26 mouse cellular contexts compared by ENCODE assay signal in the genomic region with DNA sequence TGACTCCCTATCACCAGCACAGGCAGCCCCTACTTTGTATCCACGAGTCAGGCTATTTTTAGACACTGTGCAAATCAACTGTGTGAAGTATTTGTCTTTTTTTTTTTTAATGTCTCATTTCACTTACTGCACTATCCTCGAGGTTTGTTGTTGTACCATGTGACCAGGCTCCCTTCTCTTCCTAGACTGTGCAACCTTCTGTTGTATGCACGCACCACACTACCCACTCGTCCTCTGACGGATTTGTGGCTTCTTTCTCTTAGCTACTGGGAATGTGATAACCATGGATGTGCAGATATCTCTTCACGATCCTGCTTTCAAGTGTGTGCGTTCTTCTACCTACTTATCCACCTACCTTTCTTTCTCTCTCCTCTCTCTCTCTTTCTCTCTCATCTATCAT. TPM values are rescaled to one million over a fixed set of nuclear protein-coding genes. Genes with fewer than 3 reads are reported as not detected.
DNase-seq lines count a peak whose midpoint lies in the region; ATAC-seq and TF ChIP-seq lines count a peak whose summit lies in the region.
"Had no signal": no experiment of that assay in that cellular context is flagged by ENCODE, and none has a peak within 500 bp of the region (broad histone marks: within the 10 kb centered on the region; RNA-seq: fewer than 3 reads in every experiment).

No protein-coding gene starts in this region.

- no peak overlapping the region; the same call in 1 of the 2 replicates for H3K4me2 ChIP-seq in heart, embryonic 14.5 days (ENCODE audit: low read length)
- H3K4me2 ChIP-seq in heart, embryonic 11.5 days = no peak overlapping the region
- H3K4me2 ChIP-seq in heart, postnatal 0 days (ENCODE audit: low read depth, low read length) = no peak overlapping the region
- H3K4me2 ChIP-seq: embryonic facial prominence, embryonic 12.5 days; forebrain, embryonic 13.5 days; forebrain, embryonic 15.5 days had no signal

- no peaks in the 10 kb centered on the region for H3K9me3 ChIP-seq in heart, embryonic 14.5 days (ENCODE audit: control insufficient read depth, low read length)
- H3K9me3 ChIP-seq in heart, embryonic 11.5 days (replicated peaks; ENCODE audit: control insufficient read depth, low read length) = no peaks in the 10 kb centered on the region
- H3K9me3 ChIP-seq in heart, postnatal 0 days (replicated peaks; ENCODE audit: control insufficient read depth, low read length) = no peaks in the 10 kb centered on the region
- H3K9me3 ChIP-seq: embryonic facial prominence, embryonic 10.5 days; embryonic facial prominence, embryonic 12.5 days; forebrain, embryonic 13.5 days; forebrain, embryonic 15.5 days; G1E had no signal

- peaks cover 13 to 19% of the 10 kb centered on the region in 2 experiments for H3K4me1 ChIP-seq in heart, embryonic 14.5 days (ENCODE audit: control insufficient read depth in 2 of 2, insufficient read depth in 2 of 2, low read length in 2 of 2)
- H3K4me1 ChIP-seq in heart, embryonic 11.5 days (ENCODE audit: control insufficient read depth, insufficient read depth, low read length) = peaks cover 12% of the 10 kb centered on the region
- peaks cover 5% of the 10 kb centered on the region; the same call in 1 of the 2 replicates for H3K4me1 ChIP-seq in heart, postnatal 0 days (ENCODE audit: control insufficient read depth, insufficient read depth)
- peaks cover 4% of the 10 kb centered on the region for H3K4me1 ChIP-seq in heart, adult 2 months (ENCODE audit: control insufficient read depth, insufficient read depth, low read length)
- H3K4me1 ChIP-seq: embryonic facial prominence, embryonic 12.5 days; forebrain, embryonic 13.5 days; forebrain, embryonic 15.5 days had no signal

- intact Hi-C loops in heart, adult 2 months (cut with DNase I) = loop anchor here (5.0 to 10.0 kb wide), 2 partner anchors 50 to 1117 kb away; a partner anchor contains a TSS

- 37% methylated on average over 7 of the region's 7 CpGs for WGBS in heart, embryonic 14.5 days
- WGBS in heart, embryonic 11.5 days (ENCODE audit: insufficient replicate concordance) = 51% methylated on average over 7 of the region's 7 CpGs
- WGBS in heart, postnatal 0 days = 35% methylated on average over 7 of the region's 7 CpGs
- WGBS in heart, adult 2 months = 62% methylated on average over 7 of the region's 7 CpGs

- H3K79me2 ChIP-seq in heart, adult 2 months (replicated peaks; ENCODE audit: control insufficient read depth, insufficient read depth, low read length) = no peaks in the 10 kb centered on the region

- no peaks in the 10 kb centered on the region for H3K27me3 ChIP-seq in heart, embryonic 14.5 days (ENCODE audit: control insufficient read depth, insufficient read depth, low read length)
- H3K27me3 ChIP-seq in heart, embryonic 11.5 days (ENCODE audit: control insufficient read depth, insufficient read depth, low read length) = no peaks in the 10 kb centered on the region
- H3K27me3 ChIP-seq in heart, postnatal 0 days (ENCODE audit: control insufficient read depth, insufficient read depth, low read length) = no peaks in the 10 kb centered on the region
- H3K27me3 ChIP-seq in heart, adult 2 months (ENCODE audit: control insufficient read depth, insufficient read depth, low read length) = no peaks in the 10 kb centered on the region
- H3K27me3 ChIP-seq: CH12.LX; embryonic facial prominence, embryonic 12.5 days; forebrain, embryonic 13.5 days; forebrain, embryonic 15.5 days had no signal

- H3K36me3 ChIP-seq in heart, embryonic 14.5 days (ENCODE audit: control insufficient read depth, insufficient read depth, low read length) = no peaks in the 10 kb centered on the region
- H3K36me3 ChIP-seq in heart, embryonic 11.5 days (ENCODE audit: control insufficient read depth, insufficient read depth, low read length) = no peaks in the 10 kb centered on the region
- no peaks in the 10 kb centered on the region for H3K36me3 ChIP-seq in heart, postnatal 0 days (replicated peaks; ENCODE audit: control insufficient read depth, insufficient read depth, low read length)
- H3K36me3 ChIP-seq in heart, adult 2 months (ENCODE audit: control insufficient read depth, insufficient read depth, low read length) = no peaks in the 10 kb centered on the region
- H3K36me3 ChIP-seq: embryonic facial prominence, embryonic 10.5 days; embryonic facial prominence, embryonic 12.5 days; forebrain, embryonic 15.5 days; G1E had no signal

- no peak overlapping the region for H3K9ac ChIP-seq in heart, embryonic 14.5 days (ENCODE audit: low read length)
- H3K9ac ChIP-seq in heart, embryonic 11.5 days (ENCODE audit: low read depth, low read length) = no peak overlapping the region
- H3K9ac ChIP-seq in heart, postnatal 0 days (replicated peaks; ENCODE audit: low read depth, low read length) = no peak overlapping the region
- no peak overlapping the region for H3K9ac ChIP-seq in heart, adult 2 months (ENCODE audit: low read depth, low read length)
- H3K9ac ChIP-seq: embryonic facial prominence, embryonic 12.5 days; forebrain, embryonic 13.5 days; forebrain, embryonic 15.5 days had no signal

- TF ChIP-seq CTCF in heart, postnatal 0 days (IDR thresholded peaks at IDR 0.05; ENCODE audit: low read depth) = no peak
- no peak for TF ChIP-seq CTCF in heart, adult 2 months (IDR thresholded peaks at IDR 0.05)

- H3K27ac ChIP-seq in heart, embryonic 14.5 days (replicated peaks in 1 of 2; ENCODE audit: control insufficient read depth in 1 of 2, insufficient read depth in 1 of 2, low read depth in 2 of 2, low read length in 2 of 2) = peak overlapping the region; percentile 40 to 50; a peak in 1 of 4 replicates
- H3K27ac ChIP-seq in heart, embryonic 11.5 days (ENCODE audit: low read depth, low read length) = no peak overlapping the region
- H3K27ac ChIP-seq in heart, postnatal 0 days (ENCODE audit: low read depth) = no peak overlapping the region
- no peak overlapping the region for H3K27ac ChIP-seq in heart, adult 2 months
- H3K27ac ChIP-seq: embryonic facial prominence, embryonic 10.5 days; embryonic facial prominence, embryonic 12.5 days; forebrain, embryonic 13.5 days; forebrain, embryonic 15.5 days had no signal

- peak; percentile 62 for ATAC-seq in frontal cortex, adult (ENCODE audit: low TSS enrichment)
- ATAC-seq in heart, embryonic 14.5 days (ENCODE audit: insufficient number of reproducible peaks, insufficient read depth, low FRiP score, low read depth) = no peak; the same call in 1 of the 2 replicates
- no peak for ATAC-seq in heart, embryonic 11.5 days (replicated peaks; ENCODE audit: insufficient number of reproducible peaks, low FRiP score, low TSS enrichment)
- peak; percentile 31; the same call in 1 of the 2 replicates for ATAC-seq in heart, postnatal 0 days (ENCODE audit: insufficient read depth, low read depth)
- ATAC-seq in monocyte, adult 5-6 weeks (replicated peaks; ENCODE audit: insufficient number of reproducible peaks, low FRiP score, low TSS enrichment, poor library complexity, severe bottlenecking) = no peak
- ATAC-seq: CD4-positive, CD25-positive, alpha-beta regulatory T cell, adult 4 months; forebrain, embryonic 13.5 days; forebrain, embryonic 15.5 days had no signal

- TF ChIP-seq POLR2A in heart, adult 2 months (IDR thresholded peaks at IDR 0.05; ENCODE audit: insufficient read depth, low read depth, low read length) = no peak

- no peak for DNase-seq in frontal cortex, adult 2 months (ENCODE audit: extremely low spot score in 1 of 2, low spot score in 1 of 2)
- DNase-seq in heart, postnatal 0 days (ENCODE audit: low spot score) = no peak
- DNase-seq in heart, adult 2 months = no peak
- DNase-seq: adrenal gland, adult 2 months; adrenal gland, postnatal 10 days; adrenal gland, postnatal 25 days; B cell, adult 2 months; cerebellum, adult 11-12 months; cerebellum, adult 2 months; cerebellum, adult 9-10 months; cerebellum, postnatal 10 days; cerebellum, postnatal 25 days had no signal

- no peak overlapping the region for H3K4me3 ChIP-seq in heart, embryonic 14.5 days (ENCODE audit: control insufficient read depth in 1 of 2, insufficient read depth in 1 of 2, low read depth in 1 of 2, low read length in 2 of 2)
- H3K4me3 ChIP-seq in heart, embryonic 11.5 days (ENCODE audit: low read depth, low read length) = no peak overlapping the region
- no peak overlapping the region for H3K4me3 ChIP-seq in heart, postnatal 0 days (ENCODE audit: low read depth, low read length)
- no peak overlapping the region for H3K4me3 ChIP-seq in heart, adult 2 months
- H3K4me3 ChIP-seq: embryonic facial prominence, embryonic 10.5 days; embryonic facial prominence, embryonic 12.5 days; forebrain, embryonic 13.5 days; forebrain, embryonic 15.5 days had no signal

- TF ChIP-seq EP300 in heart, postnatal 0 days (IDR thresholded peaks at IDR 0.05; ENCODE audit: low read depth) = no peak
- TF ChIP-seq EP300 in heart, adult 2 months (IDR thresholded peaks at IDR 0.05; ENCODE audit: insufficient read depth, low read depth, low read length) = no peak

RNA-seq across cellular contexts. Expression of a gene that starts 12.6 kb away (rescaled TPM):
- polyA plus RNA-seq in frontal cortex, adult 2 months (2012; rRNA removed) = 0.08 and 0.20 TPM in 2 replicates
- 0.31 TPM in 1 of 2 replicates, not detected in the other for polyA plus RNA-seq in heart, embryonic 14.5 days (2014; fragmentation: Nextera tagmentation; extraction: Ambion mirVana)
- polyA plus RNA-seq in heart, embryonic 11.5 days (2014; fragmentation: Nextera tagmentation; extraction: Ambion mirVana) = not detected in 2 replicates
- not detected in 2 replicates for total RNA-seq in heart, postnatal 0 days (2014; rRNA removed; ENCODE audit: low replicate concordance)
- polyA plus RNA-seq in heart, postnatal 0 days (2015; fragmentation: Nextera tagmentation; extraction: Ambion mirVana) = 0.29 and 0.43 TPM in 2 replicates
- 1 to 10 TPM; 2.0 TPM for total RNA-seq in heart, adult 2 months (2021)
- 0.47 and 0.76 TPM in 2 replicates for polyA plus RNA-seq in heart, adult 2 months (2012; rRNA removed)
- not detected in 3 replicates for total RNA-seq in monocyte, adult 5-6 weeks (2017)
- total RNA-seq: adrenal gland, adult 2 months; adrenal gland, postnatal 10 days; adrenal gland, postnatal 25 days; adrenal gland, postnatal 4 days; CH12.LX had no signal
- polyA plus RNA-seq: adrenal gland, adult 2 months; CD4-positive, CD25-positive, alpha-beta regulatory T cell, adult 4 months; cerebellum, adult 2 months; embryonic facial prominence, embryonic 10.5 days; embryonic facial prominence, embryonic 12.5 days; embryonic facial prominence, embryonic 14.5 days; forebrain, embryonic 11.5 days; forebrain, embryonic 13.5 days; forebrain, embryonic 15.5 days; G1E had no signal

RNA-seq across cellular contexts. Expression of a gene that starts 41.5 kb away (rescaled TPM):
- polyA plus RNA-seq in frontal cortex, adult 2 months (2012; rRNA removed) = 19.9 and 20.6 TPM in 2 replicates
- polyA plus RNA-seq in heart, embryonic 14.5 days (2014; fragmentation: Nextera tagmentation; extraction: Ambion mirVana) = 2.1 and 3.7 TPM in 2 replicates
- polyA plus RNA-seq in heart, embryonic 11.5 days (2014; fragmentation: Nextera tagmentation; extraction: Ambion mirVana) = 1.9 and 3.3 TPM in 2 replicates
- total RNA-seq in heart, postnatal 0 days (2014; rRNA removed; ENCODE audit: low replicate concordance) = 3.2 TPM in 1 of 2 replicates, not detected in the other
- 1.8 and 3.1 TPM in 2 replicates for polyA plus RNA-seq in heart, postnatal 0 days (2015; fragmentation: Nextera tagmentation; extraction: Ambion mirVana)
- 1 to 10 TPM in 1 of 2 experiments, under 1 TPM in 1; 0.86 to 1.5 TPM for total RNA-seq in heart, adult 2 months (2021)
- 1.6 and 2.6 TPM in 2 replicates for polyA plus RNA-seq in heart, adult 2 months (2012; rRNA removed)
- 0.64 to 1.6 TPM (median 1.4 TPM) in 3 replicates for total RNA-seq in monocyte, adult 5-6 weeks (2017)
- total RNA-seq: CH12.LX, G1E had no signal
- polyA plus RNA-seq: G1E had no signal

RNA-seq across cellular contexts. Expression of a gene that starts 51.0 kb away (rescaled TPM):
- 51.1 and 60.2 TPM in 2 replicates for polyA plus RNA-seq in frontal cortex, adult 2 months (2012; rRNA removed)
- 50.6 and 62.7 TPM in 2 replicates for polyA plus RNA-seq in heart, embryonic 14.5 days (2014; fragmentation: Nextera tagmentation; extraction: Ambion mirVana)
- 78.0 and 86.2 TPM in 2 replicates for polyA plus RNA-seq in heart, embryonic 11.5 days (2014; fragmentation: Nextera tagmentation; extraction: Ambion mirVana)
- total RNA-seq in heart, postnatal 0 days (2014; rRNA removed; ENCODE audit: low replicate concordance) = 43.0 and 56.5 TPM in 2 replicates
- 38.8 and 39.5 TPM in 2 replicates for polyA plus RNA-seq in heart, postnatal 0 days (2015; fragmentation: Nextera tagmentation; extraction: Ambion mirVana)
- total RNA-seq in heart, adult 2 months (2021) = 100 to 1,000 TPM; 102 to 128 TPM
- polyA plus RNA-seq in heart, adult 2 months (2012; rRNA removed) = 15.4 and 33.7 TPM in 2 replicates
- total RNA-seq in monocyte, adult 5-6 weeks (2017) = 13.7 to 26.2 TPM (median 22.5 TPM) in 3 replicates

Comparison
In these comparisons a context has a peak if more than half of its experiments do, and no peak if none do; other contexts are left out.
1. ATAC-seq: peak in frontal cortex, adult (single experiment) and heart, postnatal 0 days (single experiment); none in heart, embryonic 14.5 days (single experiment), heart, embryonic 11.5 days (single experiment) and monocyte, adult 5-6 weeks (single experiment).
2. H3K27ac ChIP-seq: peak in heart, embryonic 14.5 days (2 of 2); none in heart, embryonic 11.5 days (single experiment), heart, postnatal 0 days (single experiment) and heart, adult 2 months (single experiment).